31 mouse cellular contexts compared by ENCODE assay signal in genomic region chr17:15222923-15223322, GRCm38 (mm10).
"Had no signal": no experiment of that assay in that cellular context is flagged by ENCODE, and none has a peak within 500 bp of the region (broad histone marks: within the 10 kb centered on the region; RNA-seq: fewer than 3 reads in every experiment).

No protein-coding gene starts in this region.

- H3K4me3 ChIP-seq: limb, embryonic 10.5 days; limb, embryonic 12.5 days; limb, embryonic 13.5 days; limb, embryonic 15.5 days; liver, embryonic 12.5 days; liver, embryonic 13.5 days; liver, embryonic 15.5 days; lung, embryonic 15.5 days; megakaryocyte, embryonic 14.5 days; midbrain, embryonic 10.5 days; midbrain, embryonic 12.5 days; midbrain, embryonic 13.5 days; midbrain, embryonic 15.5 days; myocyte; neural tube, embryonic 12.5 days; neural tube, embryonic 13.5 days had no signal

- DNase-seq: left cerebral cortex, postnatal 4 days; liver; liver, embryonic 13.5 days; liver, postnatal 0 days; lung, adult 18-20 months; lung, adult 2 months; lung, embryonic 14.5 days; lung, postnatal 10 days; lung, postnatal 14 days; lung, postnatal 36 days; lung, postnatal 4 days had no signal

- H3K9ac ChIP-seq: limb, embryonic 12.5 days; limb, embryonic 13.5 days; limb, embryonic 15.5 days; liver, embryonic 12.5 days; liver, embryonic 13.5 days; liver, embryonic 14.5 days; liver, embryonic 15.5 days; liver, postnatal 0 days; lung, embryonic 14.5 days; lung, embryonic 15.5 days; midbrain, embryonic 12.5 days; midbrain, embryonic 13.5 days; midbrain, embryonic 15.5 days; neural tube, embryonic 12.5 days; neural tube, embryonic 13.5 days had no signal

- H3K27ac ChIP-seq: limb, embryonic 10.5 days; limb, embryonic 12.5 days; limb, embryonic 13.5 days; limb, embryonic 15.5 days; liver, embryonic 12.5 days; liver, embryonic 13.5 days; liver, embryonic 14.5 days; liver, embryonic 15.5 days; lung, embryonic 15.5 days; macrophage; midbrain, embryonic 10.5 days; midbrain, embryonic 12.5 days; midbrain, embryonic 13.5 days; midbrain, embryonic 15.5 days; neural tube, embryonic 12.5 days; neural tube, embryonic 13.5 days had no signal

- H3K27me3 ChIP-seq: limb, embryonic 12.5 days; limb, embryonic 13.5 days; limb, embryonic 15.5 days; liver, embryonic 12.5 days; liver, embryonic 13.5 days; liver, embryonic 15.5 days; lung, embryonic 15.5 days; midbrain, embryonic 12.5 days; midbrain, embryonic 13.5 days; midbrain, embryonic 15.5 days; neural tube, embryonic 12.5 days; neural tube, embryonic 13.5 days had no signal

- H3K9me3 ChIP-seq: limb, embryonic 10.5 days; limb, embryonic 12.5 days; limb, embryonic 13.5 days; limb, embryonic 15.5 days; liver, embryonic 12.5 days; liver, embryonic 13.5 days; liver, embryonic 15.5 days; lung, embryonic 15.5 days; megakaryocyte, embryonic 14.5 days; midbrain, embryonic 10.5 days; midbrain, embryonic 12.5 days; midbrain, embryonic 13.5 days; midbrain, embryonic 15.5 days; neural tube, embryonic 12.5 days; neural tube, embryonic 13.5 days had no signal

- H3K4me2 ChIP-seq: limb, embryonic 12.5 days; limb, embryonic 13.5 days; limb, embryonic 15.5 days; liver, embryonic 11.5 days; liver, embryonic 12.5 days; liver, embryonic 13.5 days; liver, embryonic 15.5 days; lung, embryonic 14.5 days; lung, embryonic 15.5 days; midbrain, embryonic 12.5 days; midbrain, embryonic 13.5 days; midbrain, embryonic 15.5 days; neural tube, embryonic 12.5 days; neural tube, embryonic 13.5 days had no signal

- ATAC-seq: liver, embryonic 12.5 days; liver, postnatal 0 days; lung, postnatal 0 days; midbrain, embryonic 13.5 days; midbrain, embryonic 15.5 days; midbrain, embryonic 16.5 days had no signal

- H3K4me1 ChIP-seq: limb, embryonic 10.5 days; limb, embryonic 12.5 days; liver, embryonic 12.5 days; liver, embryonic 13.5 days; liver, embryonic 15.5 days; megakaryocyte, embryonic 14.5 days; midbrain, embryonic 12.5 days; midbrain, embryonic 13.5 days; midbrain, embryonic 15.5 days; neural tube, embryonic 12.5 days; neural tube, embryonic 13.5 days had no signal

- H3K36me3 ChIP-seq: limb, embryonic 10.5 days; limb, embryonic 12.5 days; limb, embryonic 13.5 days; limb, embryonic 15.5 days; liver, embryonic 12.5 days; liver, embryonic 13.5 days; liver, embryonic 15.5 days; lung, embryonic 15.5 days; midbrain, embryonic 10.5 days; midbrain, embryonic 12.5 days; midbrain, embryonic 13.5 days; midbrain, embryonic 15.5 days; neural tube, embryonic 12.5 days; neural tube, embryonic 13.5 days had no signal
